Mouse (Mus musculus): ENCODE measurements at regions not wholly inside any gene's neighbourhood (a gene's known extent, or its start where the extent isn't known, plus 50 kb on each side); places are given as distances from the start of the nearest gene placed in this dataset.

GRCm38 (mm10) chr5:18152241-18152640, 189.9 kb downstream of the Gnat3 start:
- H3K9ac ChIP-seq (ENCODE audit: low read depth, low read length), result no peak overlapping the region
- H3K27ac ChIP-seq (ENCODE audit: low read length), result no peak overlapping the region
- H3K4me3 ChIP-seq (ENCODE audit: low read length), result no peak overlapping the region
- WGBS, result 21% methylated on average over 1 of the region's 1 CpGs
- H3K4me2 ChIP-seq (ENCODE audit: low read depth, low read length), result no peak overlapping the region
- no peaks in the 10 kb centered on the region for H3K27me3 ChIP-seq (replicated peaks; ENCODE audit: control insufficient read depth, insufficient read depth, low read length)
- no peak for ATAC-seq
- no peaks in the 10 kb centered on the region for H3K9me3 ChIP-seq (ENCODE audit: control insufficient read depth, low read length)
- no peaks in the 10 kb centered on the region; the same call in 1 of the 2 replicates for H3K4me1 ChIP-seq (ENCODE audit: control insufficient read depth, insufficient read depth, low read length)
- no peaks in the 10 kb centered on the region for H3K36me3 ChIP-seq (ENCODE audit: control insufficient read depth, insufficient read depth, low read length)

GRCm38 (mm10) chr5:18153703-18154102, 191.4 kb downstream of the Gnat3 start:
- no peak overlapping the region for H3K4me2 ChIP-seq (ENCODE audit: low read depth, low read length)
- no peaks in the 10 kb centered on the region; the same call in 1 of the 2 replicates for H3K4me1 ChIP-seq (ENCODE audit: control insufficient read depth, insufficient read depth, low read length)
- no peak for ATAC-seq
- H3K27me3 ChIP-seq (replicated peaks; ENCODE audit: control insufficient read depth, insufficient read depth, low read length), result no peaks in the 10 kb centered on the region
- H3K36me3 ChIP-seq (ENCODE audit: control insufficient read depth, insufficient read depth, low read length), result no peaks in the 10 kb centered on the region
- H3K9me3 ChIP-seq (ENCODE audit: control insufficient read depth, low read length), result no peaks in the 10 kb centered on the region
- no peak overlapping the region for H3K27ac ChIP-seq (ENCODE audit: low read length)
- H3K4me3 ChIP-seq (ENCODE audit: low read length), result no peak overlapping the region
- H3K9ac ChIP-seq (ENCODE audit: low read depth, low read length), result no peak overlapping the region
- 97% methylated on average over 1 of the region's 1 CpGs for WGBS

- no peaks in the 10 kb centered on the region for H3K36me3 ChIP-seq (ENCODE audit: control insufficient read depth, insufficient read depth, low read length)
- no peak overlapping the region for H3K4me3 ChIP-seq (ENCODE audit: low read length)
- no peak overlapping the region for H3K27ac ChIP-seq (ENCODE audit: low read length)
- H3K9ac ChIP-seq (ENCODE audit: low read depth, low read length), result no peak overlapping the region
- no peak overlapping the region for H3K4me2 ChIP-seq (ENCODE audit: low read depth, low read length)
- no peaks in the 10 kb centered on the region for H3K4me1 ChIP-seq (ENCODE audit: control insufficient read depth, insufficient read depth, low read length)
- H3K9me3 ChIP-seq (ENCODE audit: control insufficient read depth, low read length), result no peaks in the 10 kb centered on the region
- no peak for ATAC-seq
- no peaks in the 10 kb centered on the region for H3K27me3 ChIP-seq (replicated peaks; ENCODE audit: control insufficient read depth, insufficient read depth, low read length)
These were observed 196.6 kb downstream of the Gnai1 start for GRCm38 (mm10) chr5:18163515-18163914.

GRCm38 (mm10) chr5:18177810-18178209, 182.3 kb downstream of the Gnai1 start:
- Histone ChIP-seq H3K9ac (ENCODE audit: low read depth, low read length) (no peak overlapping the region), H3K9me3 (ENCODE audit: control insufficient read depth, low read length) (no peaks in the 10 kb centered on the region), H3K4me3 (ENCODE audit: low read length) (no peak overlapping the region), H3K27ac (ENCODE audit: low read length) (no peak overlapping the region), H3K27me3 (replicated peaks; ENCODE audit: control insufficient read depth, insufficient read depth, low read length) (no peaks in the 10 kb centered on the region), H3K4me2 (ENCODE audit: low read depth, low read length) (no peak overlapping the region), H3K36me3 (ENCODE audit: control insufficient read depth, insufficient read depth, low read length) (no peaks in the 10 kb centered on the region), H3K4me1 (ENCODE audit: control insufficient read depth, insufficient read depth, low read length) (no peaks in the 10 kb centered on the region)
- WGBS, result 82% methylated on average over 3 of the region's 3 CpGs
- no peak for ATAC-seq

- Histone ChIP-seq H3K4me2 (ENCODE audit: low read depth, low read length) (no peak overlapping the region), H3K4me1 (ENCODE audit: control insufficient read depth, insufficient read depth, low read length) (no peaks in the 10 kb centered on the region), H3K9me3 (ENCODE audit: control insufficient read depth, low read length) (no peaks in the 10 kb centered on the region), H3K27ac (ENCODE audit: low read length) (no peak overlapping the region), H3K9ac (ENCODE audit: low read depth, low read length) (no peak overlapping the region), H3K36me3 (ENCODE audit: control insufficient read depth, insufficient read depth, low read length) (no peaks in the 10 kb centered on the region), H3K4me3 (ENCODE audit: low read length) (no peak overlapping the region), H3K27me3 (replicated peaks; ENCODE audit: control insufficient read depth, insufficient read depth, low read length) (no peaks in the 10 kb centered on the region)
- 56% methylated on average over 4 of the region's 4 CpGs for WGBS
- no peak for ATAC-seq
These were observed 148.6 kb downstream of the Gnai1 start for GRCm38 (mm10) chr5:18211395-18212057.

All from intestine, embryonic 16.5 days (tissue).